Mouse (Mus musculus): Measurements from ENCODE around the gene Fgd1.

The Fgd1 gene

DNA sequence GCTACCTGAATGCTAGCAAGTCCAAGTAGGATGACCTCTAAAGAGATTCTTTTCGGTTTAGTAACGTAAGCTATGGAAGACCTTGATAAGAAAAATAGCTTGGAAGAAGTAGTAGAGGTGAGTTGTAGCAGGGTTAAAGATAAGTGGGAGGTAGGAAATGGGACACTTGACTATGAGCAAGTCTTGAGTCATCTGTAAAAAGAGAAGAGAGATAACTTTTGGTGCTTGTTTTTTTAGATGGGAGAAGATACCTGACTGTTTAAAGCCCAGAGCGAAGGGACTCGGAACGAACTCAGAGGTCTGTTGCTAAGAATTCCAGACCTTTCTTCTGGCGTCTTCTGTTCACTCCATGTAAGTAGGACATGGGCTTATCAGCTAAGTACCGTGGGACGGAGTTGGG is at the start of gene Fgd1:
Gene Fgd1, plus strand, starts transcription at position 301 of the 400 bp plus-strand sequence.
- DNase-seq (ENCODE audit: low spot score): no peak

- DNase-seq (ENCODE audit: low spot score): no peak
Measured at GRCm38 (mm10) chrX:150996775-150997174, 49.2 kb upstream of the Fgd1 start.

- DNase-seq (ENCODE audit: low spot score): peak; percentile 92
Measured at GRCm38 (mm10) chrX:151016938-151017877, 28.7 kb upstream of the Fgd1 start, which contains the start of gene Gnl3l. Gene Gnl3l (minus strand): TSS chrX:151017322.

GRCm38 (mm10) chrX:151017897-151018296 is 28.1 kb upstream of the Fgd1 start:
- no peak for DNase-seq (ENCODE audit: low spot score)

DNA sequence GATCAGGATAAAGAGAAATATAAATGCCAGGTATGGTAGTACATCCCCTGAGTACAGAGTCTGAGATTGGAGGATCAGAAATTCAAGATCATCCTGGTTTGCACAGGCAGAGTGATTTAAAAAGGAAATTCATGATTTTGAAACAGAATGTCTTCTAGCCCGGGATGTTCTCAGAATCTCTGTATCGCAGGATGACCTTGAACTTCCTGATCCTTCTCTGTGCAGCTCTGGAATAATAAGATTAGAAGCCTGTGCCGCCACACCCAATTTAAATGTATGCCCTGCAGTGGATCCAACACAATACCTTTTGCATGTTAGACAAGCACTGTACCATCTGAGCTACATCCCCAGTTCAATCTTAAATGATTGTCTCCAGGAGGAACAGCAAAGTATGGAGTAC is 27.2 kb upstream of the Fgd1 start:
- no peak for DNase-seq (ENCODE audit: low spot score)

DNA sequence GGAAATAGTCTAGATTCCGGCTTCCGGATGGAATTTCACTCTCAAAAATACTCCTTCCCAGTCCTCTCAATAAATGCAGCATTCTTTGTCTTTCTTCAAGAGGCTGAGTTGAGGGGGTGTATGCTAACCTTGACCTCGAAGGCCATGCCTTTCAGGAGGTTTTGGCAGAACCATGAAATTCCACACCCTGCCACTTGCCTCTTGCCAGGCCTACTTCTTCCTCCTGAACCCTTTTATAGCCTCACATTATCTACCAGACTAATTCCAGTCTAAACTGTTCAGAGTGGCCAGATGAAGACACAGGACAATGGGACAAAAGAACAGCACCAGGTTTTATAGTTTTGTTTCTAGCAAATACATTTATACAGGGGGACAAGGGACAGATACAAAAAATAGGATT is 14.6 kb upstream of the Fgd1 start:
- DNase-seq (ENCODE audit: low spot score): no peak

- DNase-seq (ENCODE audit: low spot score): no peak
Measured at GRCm38 (mm10) chrX:151041223-151041622, 4.7 kb upstream of the Fgd1 start.

- DNase-seq (ENCODE audit: low spot score): no peak
Measured at GRCm38 (mm10) chrX:151046321-151046720, 371 bp downstream of the Fgd1 start.

- DNase-seq (ENCODE audit: low spot score): no peak
Measured at GRCm38 (mm10) chrX:151046777-151047430, 954 bp downstream of the Fgd1 start.

- DNase-seq (ENCODE audit: low spot score): peak; percentile 2
Measured at GRCm38 (mm10) chrX:151047431-151048058, 1.6 kb downstream of the Fgd1 start.

- no peak for DNase-seq (ENCODE audit: low spot score)
Measured at GRCm38 (mm10) chrX:151049661-151050215, 3.8 kb downstream of the Fgd1 start.

DNA sequence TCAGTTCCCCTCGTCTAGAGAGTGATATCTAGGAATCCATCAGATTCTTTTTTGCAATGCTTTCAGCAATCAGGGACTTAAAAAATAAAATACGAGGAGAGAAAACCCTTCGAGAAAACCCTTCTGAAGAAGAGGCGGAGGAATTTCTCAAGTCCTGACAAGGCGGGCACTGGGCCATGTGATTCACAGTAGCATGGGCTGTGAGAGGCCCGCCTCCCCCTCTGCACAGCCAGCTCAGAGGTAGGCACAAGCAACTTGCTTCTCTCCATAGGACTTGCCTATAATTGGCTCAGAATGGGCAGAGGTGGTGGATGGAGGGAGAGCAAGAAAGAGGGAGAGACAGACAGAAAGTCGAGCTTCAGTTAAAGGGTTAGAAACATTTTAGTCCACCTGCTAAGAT is 4.4 kb downstream of the Fgd1 start:
- no peak for DNase-seq (ENCODE audit: low spot score)

GRCm38 (mm10) chrX:151054489-151054888 is 8.5 kb downstream of the Fgd1 start:
- DNase-seq (ENCODE audit: low spot score): no peak

- DNase-seq (ENCODE audit: low spot score): no peak
Measured at GRCm38 (mm10) chrX:151055559-151055958, 9.6 kb downstream of the Fgd1 start.

- no peak for DNase-seq (ENCODE audit: low spot score)
Measured at GRCm38 (mm10) chrX:151059346-151059745, 13.4 kb downstream of the Fgd1 start.

- DNase-seq (ENCODE audit: low spot score): no peak
Measured at GRCm38 (mm10) chrX:151061615-151062299, 15.8 kb downstream of the Fgd1 start.

DNA sequence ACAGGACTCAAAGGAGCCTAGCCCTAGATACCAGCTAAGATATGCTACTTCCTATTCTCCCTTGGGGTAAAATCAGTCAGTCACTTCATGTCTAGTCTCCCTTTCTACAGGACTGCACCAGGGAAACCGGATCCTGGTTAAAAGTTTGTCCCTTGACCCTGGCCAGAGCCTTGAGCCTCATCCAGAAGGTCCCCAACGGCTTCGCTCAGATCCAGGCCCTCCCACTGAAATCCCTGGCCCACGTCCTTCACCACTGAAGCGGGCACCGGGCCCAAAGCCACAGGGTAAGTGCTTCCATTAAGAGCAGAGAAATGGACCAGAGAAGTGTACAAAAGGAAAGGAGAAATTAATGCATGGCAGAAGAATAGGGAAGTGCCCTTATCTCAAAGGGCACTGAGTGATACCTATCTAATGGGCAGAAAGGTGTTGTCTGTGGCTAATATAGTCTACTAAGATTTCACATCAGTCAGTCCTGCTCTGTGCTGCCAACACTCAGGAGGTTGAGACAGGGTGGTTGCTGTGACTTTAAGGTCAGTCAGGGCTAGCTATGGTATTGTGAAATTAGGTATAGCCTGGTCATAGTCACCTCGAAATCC is 20.2 kb downstream of the Fgd1 start:
- no peak for DNase-seq (ENCODE audit: low spot score)

DNA sequence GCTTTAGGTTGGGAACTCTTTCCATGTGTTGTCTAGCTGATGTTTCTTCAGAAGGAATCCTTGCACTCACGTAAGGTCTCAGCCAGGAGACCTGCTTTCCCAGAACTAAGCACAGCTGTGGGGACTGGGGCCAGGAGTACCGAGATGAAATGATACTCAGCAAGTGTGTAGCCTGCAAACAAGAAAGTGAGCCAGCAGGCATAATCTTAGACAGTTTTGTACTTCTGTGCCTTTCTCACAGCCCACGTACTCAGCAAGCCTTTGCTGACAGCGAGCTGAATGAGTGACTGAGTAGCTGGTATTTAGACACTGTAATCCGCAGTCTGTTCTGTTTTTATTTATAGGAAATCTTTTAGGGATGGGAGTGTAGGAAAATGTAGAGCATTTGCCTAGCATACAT is 21.9 kb downstream of the Fgd1 start:
- DNase-seq (ENCODE audit: low spot score): no peak

GRCm38 (mm10) chrX:151076007-151076406 is 30.1 kb downstream of the Fgd1 start:
- no peak for DNase-seq (ENCODE audit: low spot score)

DNA sequence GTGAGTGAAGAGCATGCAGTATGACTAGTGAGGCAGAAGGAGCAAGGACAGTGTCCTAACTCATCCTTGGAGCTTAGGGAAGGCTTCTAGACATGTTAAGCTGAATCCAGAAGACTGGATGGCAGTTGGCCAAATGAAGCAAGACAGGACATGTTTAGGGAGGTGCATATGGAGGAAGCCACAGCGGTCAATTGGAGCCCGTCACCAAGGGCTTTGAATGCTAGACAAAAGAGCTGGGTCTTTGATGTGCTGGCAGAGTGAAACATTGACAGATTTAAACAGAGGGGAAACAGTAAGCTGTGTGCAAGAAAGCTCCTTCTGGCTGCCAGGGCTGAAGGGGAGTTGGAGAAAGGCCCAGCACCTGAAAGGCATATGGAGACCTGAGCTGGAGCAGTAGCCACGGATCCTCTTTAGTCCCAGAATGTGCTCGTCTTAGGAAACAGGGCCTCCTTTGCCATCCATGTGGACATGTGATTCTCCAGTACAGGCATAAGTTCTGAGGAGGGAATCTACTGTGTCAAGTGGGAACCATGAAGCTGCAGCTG is 31.1 kb downstream of the Fgd1 start:
- no peak for DNase-seq (ENCODE audit: low spot score)

GRCm38 (mm10) chrX:151085599-151085998 is 39.6 kb downstream of the Fgd1 start:
- DNase-seq (ENCODE audit: low spot score): no peak
